Mouse (Mus musculus): ENCODE results near the gene Iqcb1.
"Not testable (repeated sequence)": the region's sequence is repeated elsewhere in the genome, so short reads cannot be mapped to it uniquely, and the experiment has no call there.

The Iqcb1 gene

DNA sequence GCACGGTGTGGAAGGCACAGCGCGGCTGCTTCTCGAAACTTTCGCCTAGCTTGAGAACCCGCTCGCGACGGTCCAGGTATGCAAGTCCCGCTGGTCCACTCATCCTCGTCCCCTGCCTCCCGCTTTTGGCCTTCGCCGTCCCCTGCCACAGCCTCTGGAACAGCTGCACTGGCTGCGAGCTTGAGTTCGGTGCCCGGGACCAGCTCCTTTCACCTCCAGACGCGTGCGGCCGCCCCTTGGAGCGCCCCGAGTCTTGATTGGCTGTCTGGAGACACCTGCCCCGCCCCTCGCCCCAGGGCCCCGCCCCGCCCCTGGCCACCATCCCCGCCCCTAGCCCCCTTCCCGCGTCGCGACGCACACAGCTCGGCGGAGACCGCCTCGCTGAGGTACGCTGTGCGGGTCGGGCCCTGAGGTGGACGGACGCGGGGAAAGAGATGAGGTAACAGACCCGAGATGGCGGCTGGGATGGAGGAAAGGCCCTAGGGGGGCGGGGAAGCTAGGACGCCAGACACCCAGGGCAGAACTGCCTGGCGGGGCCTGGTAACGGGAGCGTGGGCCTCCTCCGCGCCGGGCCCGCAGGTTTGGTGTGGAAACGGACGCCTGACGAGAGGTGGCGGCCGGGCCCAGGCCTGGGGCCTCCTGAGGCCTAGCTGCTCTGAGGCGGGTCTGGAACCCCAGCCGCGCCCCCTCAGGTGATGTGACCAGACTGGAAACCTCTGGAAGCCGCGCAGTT is at the start of gene Iqcb1:
Iqcb1 (plus strand) TSS at position 332 of the 733 bp plus-strand sequence.
- peak; percentile 85 for DNase-seq (ENCODE audit: low read depth)

- DNase-seq (ENCODE audit: low read depth) = no peak
Measured at GRCm38 (mm10) chr16:36784146-36784545, 44.0 kb upstream of the Iqcb1 start.

- DNase-seq (ENCODE audit: low read depth) = no peak
Measured at GRCm38 (mm10) chr16:36784594-36785313, 43.4 kb upstream of the Iqcb1 start, which contains the start of gene Slc15a2. Gene Slc15a2 (minus strand): TSS chr16:36784962.

DNA sequence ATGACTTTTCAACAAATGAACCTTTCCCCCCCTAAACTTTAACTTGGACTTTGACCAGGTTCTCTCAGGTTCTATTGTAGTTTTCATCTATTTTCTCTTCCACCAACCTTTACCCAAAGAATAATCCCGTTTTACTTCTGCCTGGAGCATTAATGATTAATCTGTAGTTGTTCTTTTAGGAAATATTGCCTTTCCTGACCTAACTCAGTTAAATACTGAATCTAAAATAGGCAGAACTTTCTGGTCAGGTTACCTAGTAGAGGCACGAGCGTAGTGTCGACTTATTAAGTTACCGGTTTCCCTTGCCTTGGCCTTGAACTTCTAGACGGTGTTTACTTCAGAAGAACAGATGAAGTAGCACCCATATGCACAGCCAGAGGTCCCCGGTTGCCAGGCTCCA is 41.7 kb upstream of the Iqcb1 start:
- DNase-seq (ENCODE audit: low read depth) = no peak

DNA sequence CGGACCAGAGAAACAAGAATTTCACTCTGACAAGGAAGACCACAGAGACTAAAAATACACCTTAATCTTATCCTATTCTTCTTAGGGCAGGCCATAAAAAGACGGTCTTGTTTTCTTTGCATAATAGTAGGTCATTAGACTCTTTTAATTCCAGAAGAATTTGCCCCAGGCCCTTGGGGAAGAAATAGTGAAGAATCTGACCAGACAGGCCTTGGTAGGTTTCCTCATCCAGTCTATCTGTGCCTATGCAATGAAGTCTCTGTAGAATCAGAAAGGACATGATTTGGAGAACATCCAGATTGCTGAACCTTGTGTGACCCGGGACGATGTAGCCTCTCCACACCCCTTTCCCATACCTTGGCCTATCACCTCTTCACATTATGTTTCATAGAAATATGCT is 38.0 kb upstream of the Iqcb1 start:
- no peak for DNase-seq (ENCODE audit: low read depth)

- no peak for DNase-seq (ENCODE audit: low read depth)
Measured at GRCm38 (mm10) chr16:36794976-36795375, 33.2 kb upstream of the Iqcb1 start.

GRCm38 (mm10) chr16:36798334-36798733 is 29.9 kb upstream of the Iqcb1 start:
- no peak for DNase-seq (ENCODE audit: low read depth)

GRCm38 (mm10) chr16:36802361-36802760 is 25.8 kb upstream of the Iqcb1 start:
- peak; percentile 21 for DNase-seq (ENCODE audit: low read depth)

GRCm38 (mm10) chr16:36808616-36809015 is 19.6 kb upstream of the Iqcb1 start:
- DNase-seq (ENCODE audit: low read depth) = no peak

DNA sequence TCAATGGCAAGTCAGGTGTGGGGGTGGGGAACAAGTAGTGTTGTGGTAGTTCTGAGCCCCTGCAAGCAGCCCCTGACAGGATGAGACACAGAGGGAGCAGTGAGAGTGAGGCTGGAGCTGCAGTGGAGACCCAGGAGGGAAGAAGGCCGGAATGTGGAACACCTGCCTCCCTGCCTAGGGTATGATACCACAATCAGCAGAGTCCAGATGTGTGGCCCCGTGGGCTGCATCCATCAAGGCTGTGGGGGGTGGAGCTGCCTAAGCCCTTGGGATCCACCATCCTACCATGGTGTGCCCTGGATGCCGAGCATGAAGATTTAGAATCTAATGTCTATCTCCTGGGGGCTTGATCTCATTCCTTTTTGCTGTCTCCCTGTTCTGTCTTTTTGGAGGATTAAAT is 14.5 kb upstream of the Iqcb1 start:
- DNase-seq (ENCODE audit: low read depth) = no peak

DNA sequence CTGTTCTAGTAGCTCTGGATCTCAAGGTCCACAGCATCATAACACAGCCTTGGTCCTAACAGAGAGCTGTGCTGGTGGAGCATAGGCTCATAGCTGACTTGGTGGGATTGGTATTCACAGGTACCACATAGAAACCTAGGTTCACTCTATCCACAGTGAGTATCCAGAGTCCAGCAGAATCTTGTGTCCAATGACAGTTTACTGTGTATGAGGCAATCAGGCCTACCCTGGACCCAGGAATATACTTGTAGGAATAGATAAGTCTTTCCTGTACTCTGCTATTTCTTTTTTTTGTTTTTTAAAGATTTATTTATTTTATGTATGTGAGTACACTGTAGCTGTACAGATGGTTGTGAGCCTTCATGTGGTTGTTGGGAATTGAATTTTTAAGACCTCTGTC is 11.3 kb upstream of the Iqcb1 start:
- no peak for DNase-seq (ENCODE audit: low read depth)

DNA sequence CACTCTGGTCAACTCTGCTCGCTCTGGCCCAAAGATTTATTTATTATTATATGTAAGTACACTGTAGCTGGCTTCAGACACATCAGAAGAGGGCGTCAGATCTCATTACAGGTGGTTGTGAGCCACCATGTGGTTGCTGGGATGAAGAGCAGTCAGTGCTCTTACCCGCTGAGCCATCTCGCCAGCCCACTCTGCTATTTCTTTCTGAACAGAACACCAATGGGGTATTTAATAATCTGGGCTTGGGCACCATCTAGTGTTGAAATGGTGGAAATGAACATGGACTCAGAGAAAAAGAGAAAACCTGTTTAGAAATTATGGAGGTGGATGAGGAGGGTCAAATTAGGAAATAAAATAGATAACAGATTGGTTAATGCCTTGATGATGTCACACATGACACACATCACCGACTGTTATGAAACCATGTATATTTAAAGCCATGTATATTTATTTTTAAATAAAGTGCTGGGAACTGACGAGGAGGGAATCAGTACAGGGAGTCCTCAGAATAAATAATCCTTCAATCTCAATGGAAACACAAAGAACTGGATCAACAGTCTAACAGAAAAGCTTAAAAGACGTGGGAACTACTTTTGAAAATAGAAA is 10.8 kb upstream of the Iqcb1 start:
- peak; percentile 82 for DNase-seq (ENCODE audit: low read depth)

GRCm38 (mm10) chr16:36820016-36820415 is 8.2 kb upstream of the Iqcb1 start:
- DNase-seq (ENCODE audit: low read depth) = no peak

GRCm38 (mm10) chr16:36820747-36821146 is 7.4 kb upstream of the Iqcb1 start:
- DNase-seq (ENCODE audit: low read depth) = no peak

DNA sequence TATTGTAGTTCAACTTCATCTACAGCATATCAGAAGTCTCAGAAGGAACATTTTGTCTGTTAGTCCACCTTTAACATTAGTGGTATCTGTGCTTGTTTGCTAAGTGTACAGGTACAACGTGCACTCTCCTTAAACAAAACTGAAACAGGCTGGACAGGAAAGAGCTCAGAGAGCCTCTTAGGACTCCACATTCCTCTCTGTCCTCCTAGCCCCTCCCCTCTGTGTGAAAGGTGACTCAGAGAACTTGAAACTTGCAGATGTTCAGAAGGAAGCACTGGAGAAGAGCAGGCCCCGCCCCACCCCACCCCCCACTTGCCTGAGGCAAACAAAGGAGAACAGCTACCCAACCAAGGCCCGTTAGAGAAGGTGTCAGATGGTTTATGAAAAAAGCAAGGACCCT is 6.7 kb upstream of the Iqcb1 start:
- DNase-seq (ENCODE audit: low read depth) = no peak

DNA sequence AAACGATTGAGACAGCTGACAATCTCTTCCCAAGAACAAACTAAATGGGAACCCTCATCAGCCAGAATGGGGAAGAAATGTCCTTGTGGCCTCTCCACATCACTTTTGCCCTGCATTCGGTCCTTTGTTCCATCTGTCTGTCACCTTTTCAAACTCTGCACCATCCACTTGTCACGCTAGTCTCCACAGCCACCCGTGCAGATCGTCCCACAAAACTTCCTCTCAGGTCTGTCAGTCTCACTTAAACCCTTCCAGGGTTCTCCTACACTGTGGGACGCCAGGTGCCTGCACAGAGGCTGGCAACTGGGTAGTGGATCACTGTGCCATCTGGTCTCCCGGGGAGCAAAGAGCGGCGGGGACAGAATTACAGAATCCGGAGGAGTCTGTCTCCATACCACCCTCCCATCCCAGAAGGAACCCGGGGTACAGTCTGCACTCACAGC is 553 bp upstream of the Iqcb1 start:
- DNase-seq (ENCODE audit: low read depth) = no peak

GRCm38 (mm10) chr16:36828820-36829219 is 635 bp downstream of the Iqcb1 start:
- peak; percentile 20 for DNase-seq (ENCODE audit: low read depth)

- DNase-seq (ENCODE audit: low read depth) = not testable (repeated sequence)
Measured at GRCm38 (mm10) chr16:36846894-36847293, 18.7 kb downstream of the Iqcb1 start.

GRCm38 (mm10) chr16:36851202-36851601 is 23.0 kb downstream of the Iqcb1 start:
- no peak for DNase-seq (ENCODE audit: low read depth)

DNA sequence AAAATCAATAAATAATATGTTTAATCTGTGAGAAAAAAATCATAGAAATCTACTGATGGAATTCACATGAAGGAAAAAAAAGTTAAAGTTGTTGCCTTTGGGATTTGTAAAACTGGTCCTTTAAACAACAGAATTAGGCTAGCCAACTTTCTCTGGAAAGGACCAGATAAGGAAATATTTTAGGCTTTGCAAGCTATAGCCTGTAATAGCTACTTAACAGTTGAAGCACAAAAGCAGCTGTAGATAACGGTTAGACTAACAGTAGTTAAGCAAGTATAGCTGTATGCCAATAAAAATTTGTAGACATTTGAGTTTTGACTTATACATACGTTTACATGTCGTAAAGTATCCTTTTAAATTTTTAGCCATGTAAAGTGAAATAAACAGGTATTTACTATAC is 35.4 kb downstream of the Iqcb1 start:
- DNase-seq (ENCODE audit: low read depth) = no peak

- DNase-seq (ENCODE audit: low read depth) = no peak
Measured at GRCm38 (mm10) chr16:36869442-36869841, 41.3 kb downstream of the Iqcb1 start.

GRCm38 (mm10) chr16:36874583-36875275 is 46.5 kb downstream of the Iqcb1 start, which contains the start of the genes Eaf2 and Golgb1:
Gene Eaf2 (minus strand): TSS chr16:36875003.
Gene Golgb1 (plus strand): TSS chr16:36875140.
- peak; percentile 99 for DNase-seq (ENCODE audit: low read depth)

Data from naive thymus-derived CD4-positive, alpha-beta T cell, adult 2 months (primary cell).